Comparison of ENCODE assay signal across 10 mouse cellular contexts in genomic region chr9:73091747-73092146, GRCm38 (mm10). TPM values are rescaled to one million over a fixed set of nuclear protein-coding genes. Genes with fewer than 3 reads are reported as not detected.
DNase-seq lines count a peak whose midpoint lies in the region; ATAC-seq and TF ChIP-seq lines count a peak whose summit lies in the region.
"Had no signal": no experiment of that assay in that cellular context is flagged by ENCODE, and none has a peak within 500 bp of the region (broad histone marks: within the 10 kb centered on the region; RNA-seq: fewer than 3 reads in every experiment).

No protein-coding gene starts in this region.

- no peak for TF ChIP-seq EP300 in heart, postnatal 0 days (IDR thresholded peaks at IDR 0.05; ENCODE audit: low read depth)

- H3K36me3 ChIP-seq in heart, postnatal 0 days (replicated peaks; ENCODE audit: control insufficient read depth, insufficient read depth, low read length), result no peaks in the 10 kb centered on the region
- H3K36me3 ChIP-seq in heart, embryonic 10.5 days, result no peaks in the 10 kb centered on the region
- no peaks in the 10 kb centered on the region for H3K36me3 ChIP-seq in thymus, adult 2 months (ENCODE audit: control insufficient read depth, insufficient read depth, low read length)
- no peaks in the 10 kb centered on the region for H3K36me3 ChIP-seq in kidney, embryonic 16.5 days (ENCODE audit: insufficient read depth, low read length)
- H3K36me3 ChIP-seq: limb, embryonic 13.5 days had no signal

- peak; percentile 39 for DNase-seq in heart, postnatal 0 days (ENCODE audit: low spot score)
- DNase-seq in heart, embryonic 10.5 days (ENCODE audit: low spot score), result no peak
- peak; percentile 49 for DNase-seq in thymus, adult 2 months
- DNase-seq in thymus, postnatal 36 days, result no peak
- DNase-seq in cerebellum, adult 9-10 months, result peak; percentile 83
- peak; percentile 52 for DNase-seq in retina, adult 2 months (ENCODE audit: low read depth, low spot score)
- DNase-seq in spleen, postnatal 10 days (ENCODE audit: low spot score in 2 of 2), result no peak

- TF ChIP-seq POLR2A in thymus, adult 2 months (IDR thresholded peaks at IDR 0.05; ENCODE audit: control insufficient read depth, extremely low read depth, insufficient read depth, low read length, poor library complexity), result no peak

- peak; percentile 95 for TF ChIP-seq CTCF in heart, postnatal 0 days (IDR thresholded peaks at IDR 0.05; ENCODE audit: low read depth)
- TF ChIP-seq CTCF in thymus, adult 2 months (IDR thresholded peaks at IDR 0.05; ENCODE audit: borderline replicate concordance, control insufficient read depth, extremely low read depth, insufficient read depth, low read length, poor library complexity), result no peak

- H3K9ac ChIP-seq in heart, postnatal 0 days (replicated peaks; ENCODE audit: low read depth, low read length), result no peak overlapping the region
- H3K9ac ChIP-seq in kidney, embryonic 16.5 days (replicated peaks; ENCODE audit: low read length), result no peak overlapping the region
- H3K9ac ChIP-seq: limb, embryonic 13.5 days had no signal

- no peak for ATAC-seq in heart, postnatal 0 days (ENCODE audit: insufficient read depth, low read depth)
- peak; percentile 19; the same call in 1 of the 2 replicates for ATAC-seq in kidney, embryonic 16.5 days (ENCODE audit: low FRiP score, low TSS enrichment)

- H3K9me3 ChIP-seq in heart, postnatal 0 days (replicated peaks; ENCODE audit: control insufficient read depth, low read length), result no peaks in the 10 kb centered on the region
- H3K9me3 ChIP-seq in heart, embryonic 10.5 days, result no peaks in the 10 kb centered on the region
- no peaks in the 10 kb centered on the region for H3K9me3 ChIP-seq in kidney, embryonic 16.5 days (ENCODE audit: low read length)
- H3K9me3 ChIP-seq: limb, embryonic 13.5 days had no signal

- no peak overlapping the region for H3K4me2 ChIP-seq in heart, postnatal 0 days (ENCODE audit: low read depth, low read length)
- no peak overlapping the region for H3K4me2 ChIP-seq in kidney, embryonic 16.5 days (replicated peaks; ENCODE audit: low read depth, low read length)
- H3K4me2 ChIP-seq: limb, embryonic 13.5 days had no signal

- 0% methylated on average over 1 of the region's 1 CpGs for WGBS in heart, postnatal 0 days
- WGBS in heart, embryonic 10.5 days, result 0% methylated on average over 1 of the region's 1 CpGs
- WGBS in thymus, adult 2 months, result 4% methylated on average over 1 of the region's 1 CpGs
- 0% methylated on average over 1 of the region's 1 CpGs for WGBS in kidney, embryonic 16.5 days

- H3K4me3 ChIP-seq in heart, postnatal 0 days (ENCODE audit: low read depth, low read length), result no peak overlapping the region
- H3K4me3 ChIP-seq in heart, embryonic 10.5 days, result no peak overlapping the region
- no peak overlapping the region for H3K4me3 ChIP-seq in thymus, adult 2 months (ENCODE audit: control insufficient read depth, insufficient read depth, low read length)
- H3K4me3 ChIP-seq in kidney, embryonic 16.5 days (ENCODE audit: low read length), result no peak overlapping the region
- H3K4me3 ChIP-seq: limb, embryonic 13.5 days had no signal

- 0 out of 2 replicates have a peak, but pooled peaks cover 3% of the 10 kb centered on the region for H3K27me3 ChIP-seq in heart, postnatal 0 days (ENCODE audit: control insufficient read depth, insufficient read depth, low read length)
- peaks cover 29% of the 10 kb centered on the region; the same call in 1 of the 2 replicates for H3K27me3 ChIP-seq in heart, embryonic 10.5 days (ENCODE audit: insufficient read depth, poor library complexity, severe bottlenecking)
- H3K27me3 ChIP-seq in thymus, adult 2 months (ENCODE audit: control insufficient read depth, insufficient read depth, low read length), result no peaks in the 10 kb centered on the region
- H3K27me3 ChIP-seq in kidney, embryonic 16.5 days (ENCODE audit: insufficient read depth, low read length), result no peaks in the 10 kb centered on the region

- H3K27ac ChIP-seq in heart, postnatal 0 days (ENCODE audit: low read depth), result no peak overlapping the region
- H3K27ac ChIP-seq in heart, embryonic 10.5 days, result no peak overlapping the region
- no peak overlapping the region for H3K27ac ChIP-seq in thymus, adult 2 months (ENCODE audit: control insufficient read depth, insufficient read depth, low read length)
- no peak overlapping the region for H3K27ac ChIP-seq in kidney, embryonic 16.5 days (ENCODE audit: low read length)
- H3K27ac ChIP-seq: limb, embryonic 13.5 days had no signal

- H3K4me1 ChIP-seq in heart, postnatal 0 days (ENCODE audit: control insufficient read depth, insufficient read depth), result no peaks in the 10 kb centered on the region
- no peaks in the 10 kb centered on the region for H3K4me1 ChIP-seq in heart, embryonic 10.5 days
- H3K4me1 ChIP-seq in thymus, adult 2 months (replicated peaks; ENCODE audit: control insufficient read depth, insufficient read depth, low read length), result peaks cover 37% of the 10 kb centered on the region
- no peaks in the 10 kb centered on the region for H3K4me1 ChIP-seq in kidney, embryonic 16.5 days (ENCODE audit: insufficient read depth, low read length)
- H3K4me1 ChIP-seq: limb, embryonic 13.5 days had no signal

RNA-seq across cellular contexts. Expression of gene Khdc3, which starts 9.9 kb away (rescaled TPM):
- total RNA-seq in heart, postnatal 0 days (2014; rRNA removed; ENCODE audit: low replicate concordance), result not detected in 2 replicates
- not detected in 2 replicates for polyA plus RNA-seq in heart, postnatal 0 days (2015; fragmentation: Nextera tagmentation; extraction: Ambion mirVana)
- polyA plus RNA-seq in heart, embryonic 10.5 days (2016; fragmentation: Nextera tagmentation; extraction: Ambion mirVana), result not detected in 2 replicates
- polyA plus RNA-seq in thymus, adult 2 months (2012; rRNA removed), result 2.2 and 2.3 TPM in 2 replicates
- not detected in 2 replicates for polyA plus RNA-seq in kidney, embryonic 16.5 days (2015; fragmentation: Nextera tagmentation; extraction: Ambion mirVana)

RNA-seq across cellular contexts. Expression of gene Gm20509, which starts 10.5 kb away (rescaled TPM):
- not detected in 2 replicates for total RNA-seq in heart, postnatal 0 days (2014; rRNA removed; ENCODE audit: low replicate concordance)
- not detected in 2 replicates for polyA plus RNA-seq in heart, postnatal 0 days (2015; fragmentation: Nextera tagmentation; extraction: Ambion mirVana)
- not detected in 2 replicates for polyA plus RNA-seq in heart, embryonic 10.5 days (2016; fragmentation: Nextera tagmentation; extraction: Ambion mirVana)
- not detected in 2 replicates for polyA plus RNA-seq in thymus, adult 2 months (2012; rRNA removed)
- not detected in 2 replicates for polyA plus RNA-seq in kidney, embryonic 16.5 days (2015; fragmentation: Nextera tagmentation; extraction: Ambion mirVana)
- polyA plus RNA-seq: limb, embryonic 13.5 days; stomach, embryonic 14.5 days had no signal

RNA-seq across cellular contexts. Expression of gene Rsl24d1, which starts 21.5 kb away (rescaled TPM):
- 51.6 and 65.0 TPM in 2 replicates for total RNA-seq in heart, postnatal 0 days (2014; rRNA removed; ENCODE audit: low replicate concordance)
- 70.4 and 71.4 TPM in 2 replicates for polyA plus RNA-seq in heart, postnatal 0 days (2015; fragmentation: Nextera tagmentation; extraction: Ambion mirVana)
- 101 and 124 TPM in 2 replicates for polyA plus RNA-seq in heart, embryonic 10.5 days (2016; fragmentation: Nextera tagmentation; extraction: Ambion mirVana)
- 25.8 and 26.3 TPM in 2 replicates for polyA plus RNA-seq in thymus, adult 2 months (2012; rRNA removed)
- 109 and 110 TPM in 2 replicates for polyA plus RNA-seq in kidney, embryonic 16.5 days (2015; fragmentation: Nextera tagmentation; extraction: Ambion mirVana)

RNA-seq across cellular contexts. Expression of gene Rab27a, which starts 47.1 kb away (rescaled TPM):
- total RNA-seq in heart, postnatal 0 days (2014; rRNA removed; ENCODE audit: low replicate concordance), result 3.1 and 4.0 TPM in 2 replicates
- 1.7 and 2.7 TPM in 2 replicates for polyA plus RNA-seq in heart, postnatal 0 days (2015; fragmentation: Nextera tagmentation; extraction: Ambion mirVana)
- polyA plus RNA-seq in heart, embryonic 10.5 days (2016; fragmentation: Nextera tagmentation; extraction: Ambion mirVana), result 3.5 and 5.3 TPM in 2 replicates
- polyA plus RNA-seq in thymus, adult 2 months (2012; rRNA removed), result 21.1 and 22.4 TPM in 2 replicates
- polyA plus RNA-seq in kidney, embryonic 16.5 days (2015; fragmentation: Nextera tagmentation; extraction: Ambion mirVana), result 6.0 and 6.6 TPM in 2 replicates

RNA-seq across cellular contexts. Expression of gene Pigb, which starts 51.6 kb away (rescaled TPM):
- 3.0 and 8.8 TPM in 2 replicates for total RNA-seq in heart, postnatal 0 days (2014; rRNA removed; ENCODE audit: low replicate concordance)
- 1.9 and 2.5 TPM in 2 replicates for polyA plus RNA-seq in heart, postnatal 0 days (2015; fragmentation: Nextera tagmentation; extraction: Ambion mirVana)
- polyA plus RNA-seq in heart, embryonic 10.5 days (2016; fragmentation: Nextera tagmentation; extraction: Ambion mirVana), result 10.9 and 13.2 TPM in 2 replicates
- polyA plus RNA-seq in thymus, adult 2 months (2012; rRNA removed), result 8.2 and 11.7 TPM in 2 replicates
- polyA plus RNA-seq in kidney, embryonic 16.5 days (2015; fragmentation: Nextera tagmentation; extraction: Ambion mirVana), result 15.4 and 19.9 TPM in 2 replicates

Comparison
In these comparisons a context has a peak if more than half of its experiments do, and no peak if none do; other contexts are left out.
1. DNase-seq: peak in heart, postnatal 0 days (single experiment), thymus, adult 2 months (single experiment), cerebellum, adult 9-10 months (single experiment) and retina, adult 2 months (single experiment); none in heart, embryonic 10.5 days (single experiment), thymus, postnatal 36 days (0 of 2) and spleen, postnatal 10 days (0 of 2).